Mouse (Mus musculus): ENCODE data around the gene Pick1. TPM values are rescaled to one million over a fixed set of nuclear protein-coding genes. Genes with fewer than 3 reads are reported as not detected.

Gene Pick1
- polyA plus RNA-seq, 1 experiment from 2014 or later = 88.0 TPM

- Histone ChIP-seq H3K27ac (replicated peaks) (no peak overlapping the region), H3K4me2 (peak overlapping the region; percentile 99), H3K4me3 (peak overlapping the region; percentile 57), H3K9ac (peak overlapping the region; percentile 75), H3K27me3 (peaks cover 64% of the 10 kb centered on the region), H3K36me3 (no peaks in the 10 kb centered on the region), H3K9me3 (no peaks in the 10 kb centered on the region), H3K4me1 (replicated peaks) (peaks cover 19% of the 10 kb centered on the region)
- under 1% methylated on average over 54 of the region's 62 CpGs for WGBS
- ATAC-seq (ENCODE audit: low read depth) = peak; percentile 58
Measured at GRCm38 (mm10) chr15:79261095-79261725, 32.2 kb downstream of the Pick1 start.

- WGBS = under 1% methylated on average over 23 of the region's 28 CpGs
- Histone ChIP-seq H3K4me3 (peak overlapping the region; percentile 57), H3K27ac (replicated peaks) (no peak overlapping the region), H3K27me3 (peaks cover 64% of the 10 kb centered on the region), H3K4me2 (peak overlapping the region; percentile 99), H3K9me3 (no peaks in the 10 kb centered on the region), H3K36me3 (no peaks in the 10 kb centered on the region), H3K4me1 (replicated peaks) (peaks cover 19% of the 10 kb centered on the region), H3K9ac (peak overlapping the region; percentile 75)
- peak; percentile 71; the same call in 1 of the 2 replicates for ATAC-seq (ENCODE audit: low read depth)
Measured at GRCm38 (mm10) chr15:79261757-79262156, 32.8 kb downstream of the Pick1 start.

GRCm38 (mm10) chr15:79262375-79262774 lies 33.4 kb downstream of the Pick1 start:
- no peaks in the 10 kb centered on the region for H3K36me3 ChIP-seq
- no peak overlapping the region for H3K4me3 ChIP-seq
- H3K27me3 ChIP-seq = peaks cover 64% of the 10 kb centered on the region
- WGBS = 20% methylated on average over 13 of the region's 13 CpGs
- no peak for ATAC-seq (ENCODE audit: low read depth)
- peak overlapping the region; percentile 23; the same call in 1 of the 2 replicates for H3K9ac ChIP-seq
- H3K9me3 ChIP-seq = no peaks in the 10 kb centered on the region
- H3K4me2 ChIP-seq = peak overlapping the region; percentile 99
- H3K27ac ChIP-seq (replicated peaks) = no peak overlapping the region
- H3K4me1 ChIP-seq (replicated peaks) = peaks cover 19% of the 10 kb centered on the region

GRCm38 (mm10) chr15:79262786-79263309 lies 33.9 kb downstream of the Pick1 start:
- no peak overlapping the region for H3K27ac ChIP-seq (replicated peaks)
- H3K4me2 ChIP-seq = 0 out of 2 replicates have a peak overlapping the region, but pooled peaks have one; percentile 99
- peaks cover 19% of the 10 kb centered on the region for H3K4me1 ChIP-seq (replicated peaks)
- no peaks in the 10 kb centered on the region for H3K9me3 ChIP-seq
- H3K4me3 ChIP-seq = no peak overlapping the region
- H3K9ac ChIP-seq = peak overlapping the region; percentile 23; the same call in 1 of the 2 replicates
- H3K27me3 ChIP-seq = peaks cover 64% of the 10 kb centered on the region
- ATAC-seq (ENCODE audit: low read depth) = no peak
- WGBS = 93% methylated on average over 3 of the region's 3 CpGs
- H3K36me3 ChIP-seq = no peaks in the 10 kb centered on the region

- H3K4me2 ChIP-seq = no peak overlapping the region
- H3K27me3 ChIP-seq = peaks cover 59% of the 10 kb centered on the region
- no peaks in the 10 kb centered on the region for H3K9me3 ChIP-seq
- no peaks in the 10 kb centered on the region for H3K36me3 ChIP-seq
- H3K4me1 ChIP-seq (replicated peaks) = peaks cover 19% of the 10 kb centered on the region
- WGBS = 92% methylated on average over 6 of the region's 6 CpGs
- ATAC-seq (ENCODE audit: low read depth) = no peak
- H3K9ac ChIP-seq = no peak overlapping the region
- H3K4me3 ChIP-seq = no peak overlapping the region
- H3K27ac ChIP-seq (replicated peaks) = no peak overlapping the region
Measured at GRCm38 (mm10) chr15:79263726-79264125, 34.8 kb downstream of the Pick1 start.

GRCm38 (mm10) chr15:79265384-79265783 lies 36.4 kb downstream of the Pick1 start:
- 78% methylated on average over 4 of the region's 4 CpGs for WGBS
- Histone ChIP-seq H3K9me3 (no peaks in the 10 kb centered on the region), H3K9ac (no peak overlapping the region), H3K4me3 (no peak overlapping the region), H3K4me2 (no peak overlapping the region), H3K27me3 (peaks cover 48% of the 10 kb centered on the region), H3K4me1 (replicated peaks) (peaks cover 23% of the 10 kb centered on the region), H3K27ac (replicated peaks) (no peak overlapping the region), H3K36me3 (no peaks in the 10 kb centered on the region)
- no peak for ATAC-seq (ENCODE audit: low read depth)

GRCm38 (mm10) chr15:79268521-79268920 lies 39.5 kb downstream of the Pick1 start:
- no peak overlapping the region for H3K4me3 ChIP-seq
- H3K4me1 ChIP-seq (replicated peaks) = peaks cover 21% of the 10 kb centered on the region
- no peaks in the 10 kb centered on the region for H3K9me3 ChIP-seq
- no peak for ATAC-seq (ENCODE audit: low read depth)
- H3K27ac ChIP-seq (replicated peaks) = no peak overlapping the region
- H3K9ac ChIP-seq = no peak overlapping the region
- WGBS = 21% methylated on average over 1 of the region's 1 CpGs
- peaks cover 16% of the 10 kb centered on the region for H3K27me3 ChIP-seq
- H3K4me2 ChIP-seq = no peak overlapping the region
- H3K36me3 ChIP-seq = no peaks in the 10 kb centered on the region

DNA sequence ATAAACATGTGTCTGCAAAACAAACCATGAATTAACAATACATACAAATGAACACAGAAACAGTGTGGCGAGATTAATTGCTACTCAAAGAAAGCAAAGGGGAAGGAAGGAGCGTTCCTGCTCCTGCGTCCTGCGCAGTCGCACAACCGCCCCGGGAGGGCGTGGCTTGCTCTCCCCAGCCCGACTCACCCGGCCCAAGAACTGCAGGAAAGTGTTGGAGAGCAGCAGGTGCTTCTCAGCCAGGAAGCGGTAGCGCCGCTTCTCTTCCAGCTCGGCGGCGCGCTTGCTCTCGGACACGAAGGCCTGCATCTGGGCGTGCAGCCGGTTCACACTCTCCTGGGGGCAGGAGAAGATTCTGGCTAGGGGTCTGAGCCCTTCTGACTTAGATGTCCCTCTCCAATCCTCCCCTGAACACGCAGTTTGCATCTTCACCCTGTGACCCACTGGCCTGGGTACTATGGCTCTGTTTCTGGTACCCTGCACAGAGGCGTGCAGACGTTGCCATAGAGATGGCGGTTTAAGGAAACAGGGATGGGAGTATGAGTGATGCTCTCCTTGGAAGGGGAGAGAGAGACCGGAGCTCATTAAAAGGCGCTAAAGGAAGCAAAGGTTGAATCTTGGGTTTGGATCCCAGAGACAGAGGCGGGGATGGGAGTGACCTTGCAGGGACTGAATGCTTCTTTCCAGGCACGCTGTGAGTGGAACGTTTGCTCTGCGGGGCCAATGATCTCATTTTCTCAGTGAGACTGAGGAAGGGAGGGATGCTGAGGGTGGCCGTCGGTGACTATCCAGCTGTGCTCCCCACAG lies 41.5 kb downstream of the Pick1 start:
- WGBS = under 1% methylated on average over 33 of the region's 33 CpGs
- Histone ChIP-seq H3K4me2 (peak overlapping the region; percentile 73), H3K27me3 (peaks cover 5% of the 10 kb centered on the region; the same call in 1 of the 2 replicates), H3K4me1 (replicated peaks) (peaks cover 21% of the 10 kb centered on the region), H3K36me3 (no peaks in the 10 kb centered on the region), H3K9ac (peak overlapping the region; percentile 35), H3K4me3 (peak overlapping the region; percentile 36), H3K9me3 (no peaks in the 10 kb centered on the region), H3K27ac (replicated peaks) (no peak overlapping the region)
- ATAC-seq (ENCODE audit: low read depth) = peak; percentile 83

- Histone ChIP-seq H3K4me2 (peak overlapping the region; percentile 73), H3K9ac (peak overlapping the region; percentile 35), H3K27ac (replicated peaks) (no peak overlapping the region), H3K36me3 (no peaks in the 10 kb centered on the region), H3K9me3 (no peaks in the 10 kb centered on the region), H3K27me3 (peaks cover 5% of the 10 kb centered on the region; the same call in 1 of the 2 replicates), H3K4me3 (peak overlapping the region; percentile 36), H3K4me1 (replicated peaks) (peaks cover 21% of the 10 kb centered on the region)
- 16% methylated on average over 17 of the region's 17 CpGs for WGBS
- peak; percentile 60 for ATAC-seq (ENCODE audit: low read depth)
Measured at GRCm38 (mm10) chr15:79271124-79271746, 42.3 kb downstream of the Pick1 start.

- Histone ChIP-seq H3K9ac (no peak overlapping the region), H3K9me3 (no peaks in the 10 kb centered on the region), H3K36me3 (no peaks in the 10 kb centered on the region), H3K4me1 (replicated peaks) (peaks cover 21% of the 10 kb centered on the region), H3K4me3 (no peak overlapping the region), H3K4me2 (no peak overlapping the region), H3K27me3 (peaks cover 5% of the 10 kb centered on the region; the same call in 1 of the 2 replicates), H3K27ac (replicated peaks) (no peak overlapping the region)
- WGBS = 40% methylated on average over 10 of the region's 10 CpGs
- no peak for ATAC-seq (ENCODE audit: low read depth)
Measured at GRCm38 (mm10) chr15:79273020-79273419, 44.0 kb downstream of the Pick1 start.

DNA sequence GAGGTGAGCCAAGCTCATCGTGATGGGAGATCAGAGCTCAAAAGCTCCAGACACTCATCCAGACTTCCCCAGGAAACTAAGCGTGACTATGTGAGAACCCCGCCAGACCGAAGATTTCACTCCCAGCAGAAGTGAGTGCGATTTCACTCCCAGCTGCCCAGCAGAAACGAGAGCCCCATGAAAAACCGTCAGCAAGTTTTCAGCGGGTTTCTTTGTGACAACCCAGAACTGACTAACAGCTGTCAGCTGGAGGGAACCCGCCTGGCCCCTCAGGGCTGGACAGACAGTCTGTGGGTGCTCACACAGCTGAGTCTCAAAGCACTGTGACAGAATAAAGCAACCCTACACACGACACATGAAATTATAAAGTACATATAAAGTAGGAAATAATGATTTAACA lies 48.8 kb downstream of the Pick1 start:
- Histone ChIP-seq H3K36me3 (no peaks in the 10 kb centered on the region), H3K27me3 (no peaks in the 10 kb centered on the region), H3K27ac (replicated peaks) (no peak overlapping the region), H3K4me2 (no peak overlapping the region), H3K9me3 (no peaks in the 10 kb centered on the region), H3K9ac (no peak overlapping the region), H3K4me3 (no peak overlapping the region), H3K4me1 (replicated peaks) (peaks cover 6% of the 10 kb centered on the region)
- WGBS = 63% methylated on average over 10 of the region's 10 CpGs
- no peak for ATAC-seq (ENCODE audit: low read depth)

GRCm38 (mm10) chr15:79280209-79280608 lies 51.2 kb downstream of the Pick1 start:
- no peak overlapping the region for H3K27ac ChIP-seq (replicated peaks)
- 29% methylated on average over 6 of the region's 6 CpGs for WGBS
- H3K4me2 ChIP-seq = no peak overlapping the region
- no peaks in the 10 kb centered on the region for H3K27me3 ChIP-seq
- no peaks in the 10 kb centered on the region for H3K9me3 ChIP-seq
- H3K4me1 ChIP-seq (replicated peaks) = no peaks in the 10 kb centered on the region
- ATAC-seq (ENCODE audit: low read depth) = no peak
- H3K9ac ChIP-seq = no peak overlapping the region
- H3K4me3 ChIP-seq = no peak overlapping the region
- no peaks in the 10 kb centered on the region for H3K36me3 ChIP-seq
